Mouse (Mus musculus) ES-E14 (cell line): Measurements from ENCODE around the gene Foxn3. TPM values are rescaled to one million over a fixed set of nuclear protein-coding genes. Genes with fewer than 3 reads are reported as not detected.

Source experiments
- DNase-seq: peaks from one replicate; pipeline ENCODE4 v3.0.0-alpha.2; 2013; ENCODE audit warnings: low read depth, low spot score
- H3K27ac ChIP-seq: 2 replicates; pipeline ENCODE4 v1.5.1; 2012; ENCODE audit warnings: low read depth, mild to moderate bottlenecking, low read length, moderate library complexity, mixed read lengths; ENCODE audit not compliant: poor library complexity, insufficient read depth, severe bottlenecking
- H3K36me3 ChIP-seq: 2 replicates; pipeline ENCODE4 v1.6.1; 2012; ENCODE audit warnings: mild to moderate bottlenecking, low read length, moderate library complexity, mixed read lengths; ENCODE audit not compliant: control insufficient read depth, poor library complexity, insufficient read depth, severe bottlenecking
- H3K4me1 ChIP-seq, 2 experiments: fragments of 150-350 bp in 1 of 2; sonication (generic) in 1 of 2; 2 replicates each; pipeline ENCODE4 v1.6.1; 2012; ENCODE audit warnings: low read length in 2 of 2, mild to moderate bottlenecking in 1 of 2, mixed read lengths in 1 of 2; ENCODE audit not compliant: control insufficient read depth in 2 of 2, insufficient read depth in 2 of 2, poor library complexity in 1 of 2
- H3K4me3 ChIP-seq, 2 experiments: fragments of 150-350 bp in 1 of 2; sonication (generic) in 1 of 2; 2 replicates each; pipeline ENCODE4 v1.5.1; 2012; ENCODE audit warnings: low read length in 2 of 2, low read depth in 1 of 2, mild to moderate bottlenecking in 1 of 2, mixed read lengths in 1 of 2; ENCODE audit not compliant: insufficient read depth in 1 of 2, poor library complexity in 1 of 2, severe bottlenecking in 1 of 2
- H3K9ac ChIP-seq: 2 replicates; pipeline ENCODE4 v1.6.1; 2012; ENCODE audit warnings: low read depth, mild to moderate bottlenecking, low read length, mixed read lengths; ENCODE audit not compliant: poor library complexity, insufficient read depth, severe bottlenecking
- H3K9me3 ChIP-seq: fragments of 150-350 bp; sonication (generic); 2 replicates; pipeline ENCODE4 v1.6.1; 2012; ENCODE audit warnings: low read depth, mild to moderate bottlenecking, low read length; ENCODE audit not compliant: control insufficient read depth, insufficient read depth
- CHD2 ChIP-seq: IDR thresholded peaks from 2 replicates; pipeline ENCODE4 v1.6.1; 2014; ENCODE audit warnings: mild to moderate bottlenecking, low read depth, low read length, inconsistent platforms
- HCFC1 ChIP-seq: IDR thresholded peaks from 2 replicates; pipeline ENCODE4 v1.6.1; 2012; ENCODE audit warnings: low read length, inconsistent platforms, borderline replicate concordance; ENCODE audit not compliant: insufficient read depth
- MAFK ChIP-seq: IDR thresholded peaks from 2 replicates; pipeline ENCODE4 v1.6.1; 2014; ENCODE audit warnings: mild to moderate bottlenecking, low read depth, low read length, inconsistent platforms; ENCODE audit not compliant: insufficient read depth
- ZC3H11A ChIP-seq: IDR thresholded peaks from 2 replicates; pipeline ENCODE4 v1.6.1; 2012; ENCODE audit warnings: low read depth, mild to moderate bottlenecking, inconsistent platforms, low read length, borderline replicate concordance
- ZNF384 ChIP-seq: IDR thresholded peaks from 2 replicates; pipeline ENCODE4 v1.6.1; 2012; ENCODE audit warnings: low read depth, low read length, inconsistent platforms
- in situ Hi-C, 2 experiments: fragments of 600-800 bp; cut with MboI; formaldehyde crosslinking; loops; one replicate each; pipeline ENCODE4 v1.15.1; 2025; ENCODE audit warnings: low sequenced_read_pairs in 2 of 2, inconsistent platforms in 1 of 2; ENCODE audit not compliant: unreplicated experiment in 2 of 2
- total RNA-seq: library from RNA; depleted of rRNA; stranded (reverse); fragments of 300-350 nt; gene quantifications from 2 replicates; pipeline ENCODE4 v1.2.3, GENCODE M21; 2012

Foxn3 gene
- total RNA-seq, 1 experiment: 34.6 TPM

GRCm38 (mm10) chr12:99352583-99352982, 210.8 kb downstream of the Foxn3 start:
- Histone ChIP-seq H3K4me3 (no peak overlapping the region), H3K9ac (no peak overlapping the region), H3K36me3 (no peaks in the 10 kb centered on the region), H3K27ac (no peak overlapping the region), H3K9me3 (no peaks in the 10 kb centered on the region), H3K4me1 (peaks cover 7 to 29% of the 10 kb centered on the region in 2 experiments; a peak in 3 of 4 replicates)
- DNase-seq: no peak
- TF ChIP-seq ZNF384 (no peak), HCFC1 (no peak), CHD2 (no peak), MAFK (no peak), ZC3H11A (no peak)
- in situ Hi-C loops: no loop called here

- H3K4me1 ChIP-seq: peaks cover 7 to 29% of the 10 kb centered on the region in 2 experiments; a peak in 3 of 4 replicates
- no peaks in the 10 kb centered on the region for H3K9me3 ChIP-seq
- H3K27ac ChIP-seq: no peak overlapping the region
- in situ Hi-C loops: no loop called here
- DNase-seq: no peak
- no peaks in the 10 kb centered on the region for H3K36me3 ChIP-seq
- TF ChIP-seq HCFC1: no peak
- no peak for TF ChIP-seq ZC3H11A
- no peak for TF ChIP-seq CHD2
- TF ChIP-seq MAFK: no peak
- no peak for TF ChIP-seq ZNF384
- no peak overlapping the region for H3K9ac ChIP-seq
- no peak overlapping the region for H3K4me3 ChIP-seq
Measured at GRCm38 (mm10) chr12:99352136-99352535, 211.2 kb downstream of the Foxn3 start.

GRCm38 (mm10) chr12:99351731-99352130, 211.7 kb downstream of the Foxn3 start:
- in situ Hi-C loops: no loop called here
- DNase-seq: no peak

GRCm38 (mm10) chr12:99349650-99349997, 213.8 kb downstream of the Foxn3 start:
- H3K4me1 ChIP-seq: peaks cover 14 to 46% of the 10 kb centered on the region in 2 experiments; a peak in 3 of 4 replicates
- no peak overlapping the region for H3K9ac ChIP-seq
- no peak overlapping the region for H3K4me3 ChIP-seq
- H3K36me3 ChIP-seq: no peaks in the 10 kb centered on the region
- H3K27ac ChIP-seq: no peak overlapping the region
- no peak for TF ChIP-seq MAFK
- no peak for TF ChIP-seq HCFC1
- TF ChIP-seq ZC3H11A: no peak
- TF ChIP-seq CHD2: no peak
- no peak for TF ChIP-seq ZNF384
- DNase-seq: no peak
- in situ Hi-C loops: no loop called here
- no peaks in the 10 kb centered on the region for H3K9me3 ChIP-seq

More at GRCm38 (mm10) chr12:99351731-99352130, 211.7 kb downstream of the Foxn3 start:
- no peak overlapping the region for H3K27ac ChIP-seq
- H3K9ac ChIP-seq: no peak overlapping the region
- H3K4me3 ChIP-seq: no peak overlapping the region
- no peaks in the 10 kb centered on the region for H3K36me3 ChIP-seq
- TF ChIP-seq MAFK (no peak), ZNF384 (no peak), CHD2 (no peak), ZC3H11A (no peak), HCFC1 (no peak)
- no peaks in the 10 kb centered on the region for H3K9me3 ChIP-seq
- H3K4me1 ChIP-seq: peaks cover 7 to 33% of the 10 kb centered on the region in 2 experiments; a peak in 3 of 4 replicates

GRCm38 (mm10) chr12:99348940-99349649, 214.3 kb downstream of the Foxn3 start:
- H3K4me3 ChIP-seq: no peak overlapping the region
- H3K4me1 ChIP-seq: peaks cover 15 to 46% of the 10 kb centered on the region in 2 experiments; a peak in 3 of 4 replicates
- H3K36me3 ChIP-seq: no peaks in the 10 kb centered on the region
- no peaks in the 10 kb centered on the region for H3K9me3 ChIP-seq
- in situ Hi-C loops: no loop called here
- TF ChIP-seq ZNF384 (no peak), CHD2 (no peak), ZC3H11A (no peak), HCFC1 (no peak), MAFK (no peak)
- DNase-seq: no peak
- H3K27ac ChIP-seq: no peak overlapping the region
- no peak overlapping the region for H3K9ac ChIP-seq
